Mouse (Mus musculus) intestine, embryonic 16.5 days (tissue): ENCODE results near the gene Brd4. TPM values are rescaled to one million over a fixed set of nuclear protein-coding genes. Genes with fewer than 3 reads are reported as not detected.
A peak's percentile ranks its signal among the peaks of the same experiment; 100 is the strongest.

Experiments used
- ATAC-seq: fragments of 200-750 bp; cut with Nextera tagmentation; 2 replicates; pipeline ENCODE4 v1.8.0; 2017; ENCODE audit warnings: moderate TSS enrichment, moderate library complexity
- H3K27ac ChIP-seq: fragments of 300-500 bp; sonication (generic); 2 replicates; pipeline ENCODE4 v1.5.1; 2014; ENCODE audit warnings: mild to moderate bottlenecking, low read length
- H3K27me3 ChIP-seq: fragments of 300-500 bp; sonication (generic); replicated peaks from 2 replicates; pipeline ENCODE4 v1.6.1; 2014; ENCODE audit warnings: low read length, control low read depth, mixed read lengths; ENCODE audit not compliant: control insufficient read depth, insufficient read depth
- H3K36me3 ChIP-seq: fragments of 300-500 bp; sonication (generic); 2 replicates; pipeline ENCODE4 v1.6.1; 2014; ENCODE audit warnings: low read length, control low read depth; ENCODE audit not compliant: control insufficient read depth, insufficient read depth
- H3K4me1 ChIP-seq: fragments of 300-500 bp; sonication (generic); 2 replicates; pipeline ENCODE4 v1.6.1; 2014; ENCODE audit warnings: low read length, control low read depth, mixed read lengths; ENCODE audit not compliant: control insufficient read depth, insufficient read depth
- H3K4me2 ChIP-seq: fragments of 300-500 bp; sonication (generic); 2 replicates; pipeline ENCODE4 v1.6.1; 2014; ENCODE audit warnings: low read depth, low read length, control low read depth
- H3K4me3 ChIP-seq: fragments of 300-500 bp; sonication (generic); 2 replicates; pipeline ENCODE4 v1.5.1; 2014; ENCODE audit warnings: mild to moderate bottlenecking, low read length
- H3K9ac ChIP-seq: fragments of 300-500 bp; sonication (generic); 2 replicates; pipeline ENCODE4 v1.6.1; 2014; ENCODE audit warnings: low read depth, low read length
- H3K9me3 ChIP-seq: fragments of 300-500 bp; sonication (generic); 2 replicates; pipeline ENCODE4 v1.6.1; 2016; ENCODE audit warnings: low read length, control low read depth; ENCODE audit not compliant: control insufficient read depth
- WGBS: fragments of 180-500 bp; shearing (Covaris S2); extraction: QIAGEN DNeasy Blood & Tissue Kit; methylation state at CpG from one replicate; pipeline ENCODE4 v1.1.7; 2014; 5-methylcytosine and 5-hydroxymethylcytosine counted together
- polyA plus RNA-seq: library from polyadenylated mRNA; unstranded; fragments of >200 nt; fragmentation: Nextera tagmentation; extraction: Ambion mirVana; gene quantifications from 2 replicates; pipeline ENCODE4 v1.2.1, GENCODE M21; 2015

The Brd4 gene
- polyA plus RNA-seq, 1 experiment from 2014 or later = 35.1 TPM

GRCm38 (mm10) chr17:32251827-32252470 is 32.6 kb downstream of the Brd4 start:
- peaks cover 6% of the 10 kb centered on the region for H3K4me1 ChIP-seq
- H3K4me2 ChIP-seq = no peak overlapping the region
- WGBS = 62% methylated on average over 2 of the region's 2 CpGs
- no peak overlapping the region for H3K4me3 ChIP-seq
- no peak for ATAC-seq
- H3K27me3 ChIP-seq = no peaks in the 10 kb centered on the region
- no peak overlapping the region for H3K9ac ChIP-seq
- no peaks in the 10 kb centered on the region for H3K36me3 ChIP-seq
- no peak overlapping the region for H3K27ac ChIP-seq
- no peaks in the 10 kb centered on the region for H3K9me3 ChIP-seq

- H3K9me3 ChIP-seq = no peaks in the 10 kb centered on the region
Measured at GRCm38 (mm10) chr17:32250066-32250465, 34.5 kb downstream of the Brd4 start.

GRCm38 (mm10) chr17:32248192-32248591 is 36.3 kb downstream of the Brd4 start:
- WGBS = 95% methylated on average over 1 of the region's 1 CpGs

More at GRCm38 (mm10) chr17:32250066-32250465, 34.5 kb downstream of the Brd4 start:
- Histone ChIP-seq H3K36me3 (no peaks in the 10 kb centered on the region), H3K27me3 (no peaks in the 10 kb centered on the region), H3K4me2 (no peak overlapping the region), H3K4me3 (no peak overlapping the region), H3K27ac (no peak overlapping the region), H3K4me1 (peaks cover 6% of the 10 kb centered on the region), H3K9ac (no peak overlapping the region)
- no peak for ATAC-seq
- 100% methylated on average over 1 of the region's 1 CpGs for WGBS

GRCm38 (mm10) chr17:32247616-32248015 is 36.9 kb downstream of the Brd4 start:
- WGBS = 97% methylated on average over 1 of the region's 1 CpGs
- Histone ChIP-seq H3K27ac (no peak overlapping the region), H3K4me3 (no peak overlapping the region), H3K9me3 (no peaks in the 10 kb centered on the region), H3K4me2 (no peak overlapping the region), H3K36me3 (no peaks in the 10 kb centered on the region), H3K27me3 (no peaks in the 10 kb centered on the region), H3K4me1 (peaks cover 6% of the 10 kb centered on the region), H3K9ac (no peak overlapping the region)
- ATAC-seq = no peak

More at GRCm38 (mm10) chr17:32248192-32248591, 36.3 kb downstream of the Brd4 start:
- H3K27ac ChIP-seq = no peak overlapping the region
- no peak overlapping the region for H3K4me2 ChIP-seq
- no peaks in the 10 kb centered on the region for H3K36me3 ChIP-seq
- ATAC-seq = no peak
- H3K4me3 ChIP-seq = no peak overlapping the region
- H3K4me1 ChIP-seq = peaks cover 6% of the 10 kb centered on the region
- H3K9me3 ChIP-seq = no peaks in the 10 kb centered on the region
- no peaks in the 10 kb centered on the region for H3K27me3 ChIP-seq
- H3K9ac ChIP-seq = no peak overlapping the region

GRCm38 (mm10) chr17:32246117-32246516 is 38.4 kb downstream of the Brd4 start:
- no peaks in the 10 kb centered on the region for H3K9me3 ChIP-seq
- H3K27ac ChIP-seq = no peak overlapping the region
- H3K36me3 ChIP-seq = no peaks in the 10 kb centered on the region
- H3K9ac ChIP-seq = no peak overlapping the region
- no peak for ATAC-seq
- WGBS = 53% methylated on average over 5 of the region's 5 CpGs
- H3K4me2 ChIP-seq = no peak overlapping the region
- H3K4me1 ChIP-seq = no peaks in the 10 kb centered on the region
- no peaks in the 10 kb centered on the region for H3K27me3 ChIP-seq
- H3K4me3 ChIP-seq = no peak overlapping the region

- Histone ChIP-seq H3K27me3 (no peaks in the 10 kb centered on the region), H3K36me3 (no peaks in the 10 kb centered on the region), H3K9me3 (no peaks in the 10 kb centered on the region), H3K9ac (no peak overlapping the region), H3K4me3 (no peak overlapping the region), H3K4me1 (0 out of 2 replicates have a peak, but pooled peaks cover under 1% of the 10 kb centered on the region), H3K27ac (no peak overlapping the region), H3K4me2 (no peak overlapping the region)
- 91% methylated on average over 2 of the region's 2 CpGs for WGBS
- ATAC-seq = no peak
Measured at GRCm38 (mm10) chr17:32240881-32241531, 43.5 kb downstream of the Brd4 start.

GRCm38 (mm10) chr17:32238589-32238988 is 45.9 kb downstream of the Brd4 start:
- Histone ChIP-seq H3K36me3 (no peaks in the 10 kb centered on the region), H3K27ac (no peak overlapping the region), H3K4me1 (0 out of 2 replicates have a peak, but pooled peaks cover 3% of the 10 kb centered on the region), H3K4me3 (no peak overlapping the region), H3K9ac (no peak overlapping the region), H3K4me2 (no peak overlapping the region), H3K27me3 (no peaks in the 10 kb centered on the region), H3K9me3 (no peaks in the 10 kb centered on the region)
- 67% methylated on average over 1 of the region's 1 CpGs for WGBS
- no peak for ATAC-seq

GRCm38 (mm10) chr17:32235534-32236191 is 48.9 kb downstream of the Brd4 start:
- no peaks in the 10 kb centered on the region for H3K36me3 ChIP-seq
- H3K27me3 ChIP-seq = no peaks in the 10 kb centered on the region
- no peak overlapping the region for H3K9ac ChIP-seq
- no peak overlapping the region for H3K4me3 ChIP-seq
- no peak overlapping the region for H3K4me2 ChIP-seq
- H3K27ac ChIP-seq = no peak overlapping the region
- no peaks in the 10 kb centered on the region for H3K9me3 ChIP-seq
- peak; percentile 58; the same call in 1 of the 2 replicates for ATAC-seq
- H3K4me1 ChIP-seq = 0 out of 2 replicates have a peak, but pooled peaks cover 3% of the 10 kb centered on the region
- WGBS = 59% methylated on average over 5 of the region's 5 CpGs

GRCm38 (mm10) chr17:32233174-32233573 is 51.3 kb downstream of the Brd4 start:
- no peak overlapping the region for H3K4me2 ChIP-seq
- H3K27ac ChIP-seq = no peak overlapping the region
- H3K9ac ChIP-seq = no peak overlapping the region

More at GRCm38 (mm10) chr17:32233174-32233573, 51.3 kb downstream of the Brd4 start:
- Histone ChIP-seq H3K36me3 (no peaks in the 10 kb centered on the region), H3K27me3 (no peaks in the 10 kb centered on the region), H3K9me3 (no peaks in the 10 kb centered on the region), H3K4me3 (no peak overlapping the region), H3K4me1 (0 out of 2 replicates have a peak, but pooled peaks cover 3% of the 10 kb centered on the region)
- ATAC-seq = no peak
